Mouse (Mus musculus): Measurements from ENCODE around the gene Sh2b3.

- TF ChIP-seq UBTF (IDR thresholded peaks at IDR 0.05; ENCODE audit: low read depth, low read length): no peak
- no peak for TF ChIP-seq MAFK (IDR thresholded peaks at IDR 0.05; ENCODE audit: insufficient replicate concordance, low read length)
- no peak for TF ChIP-seq BHLHE40 (IDR thresholded peaks at IDR 0.05; ENCODE audit: low read depth, low read length)
- TF ChIP-seq MAZ (IDR thresholded peaks at IDR 0.05; ENCODE audit: low read depth, low read length): no peak
- TF ChIP-seq ZNF384 (IDR thresholded peaks at IDR 0.05; ENCODE audit: low read depth, low read length): no peak
- no peak for TF ChIP-seq POLR2A (IDR thresholded peaks at IDR 0.05; ENCODE audit: low read depth, low read length)
These were observed 29.2 kb downstream of the Sh2b3 start for GRCm38 (mm10) chr5:121808202-121808601.
